Mouse (Mus musculus): Measurements from ENCODE around the gene Arhgap27.
"Not testable (repeated sequence)": the region's sequence is repeated elsewhere in the genome, so short reads cannot be mapped to it uniquely, and the experiment has no call there.

The Arhgap27 gene

GRCm38 (mm10) chr11:103363214-103364148 is at the start of gene Arhgap27:
Arhgap27 (minus strand) TSS chr11:103363692.
- peak; percentile 88 to 92 for DNase-seq

- peak; percentile 71 for DNase-seq
Measured at GRCm38 (mm10) chr11:103412950-103413423, 49.5 kb upstream of the Arhgap27 start.

- peak; percentile 96 to 97 for DNase-seq
Measured at GRCm38 (mm10) chr11:103411981-103412949, 48.8 kb upstream of the Arhgap27 start, which contains the start of gene Plekhm1. Plekhm1 (minus strand) TSS chr11:103412687.

- DNase-seq: no peak
Measured at GRCm38 (mm10) chr11:103411301-103411700, 47.8 kb upstream of the Arhgap27 start.

- no peak for DNase-seq
Measured at GRCm38 (mm10) chr11:103408880-103409279, 45.4 kb upstream of the Arhgap27 start.

GRCm38 (mm10) chr11:103407136-103407535 is 43.6 kb upstream of the Arhgap27 start:
- DNase-seq: not testable (repeated sequence)

- DNase-seq: peak; percentile 73 to 79
Measured at GRCm38 (mm10) chr11:103406551-103406950, 43.1 kb upstream of the Arhgap27 start.

GRCm38 (mm10) chr11:103405814-103406213 is 42.3 kb upstream of the Arhgap27 start:
- no peak for DNase-seq

- DNase-seq: no peak
Measured at GRCm38 (mm10) chr11:103404618-103405017, 41.1 kb upstream of the Arhgap27 start.

- peak; percentile 42 to 50 for DNase-seq
Measured at GRCm38 (mm10) chr11:103403776-103404175, 40.3 kb upstream of the Arhgap27 start.

- no peak for DNase-seq
Measured at GRCm38 (mm10) chr11:103402738-103403137, 39.2 kb upstream of the Arhgap27 start.

GRCm38 (mm10) chr11:103402198-103402597 is 38.7 kb upstream of the Arhgap27 start:
- peak; percentile 75 to 82 for DNase-seq

GRCm38 (mm10) chr11:103399986-103400385 is 36.5 kb upstream of the Arhgap27 start:
- peak; percentile 54 to 71 for DNase-seq

- peak; percentile 38 to 50 for DNase-seq
Measured at GRCm38 (mm10) chr11:103399050-103399449, 35.6 kb upstream of the Arhgap27 start.

- no peak for DNase-seq
Measured at GRCm38 (mm10) chr11:103396682-103397081, 33.2 kb upstream of the Arhgap27 start.

GRCm38 (mm10) chr11:103396236-103396635 is 32.7 kb upstream of the Arhgap27 start:
- DNase-seq: no peak

GRCm38 (mm10) chr11:103394604-103395003 is 31.1 kb upstream of the Arhgap27 start:
- no peak for DNase-seq

GRCm38 (mm10) chr11:103394025-103394424 is 30.5 kb upstream of the Arhgap27 start:
- no peak for DNase-seq

GRCm38 (mm10) chr11:103387870-103388526 is 24.5 kb upstream of the Arhgap27 start:
- DNase-seq: peak; percentile 79 to 88

GRCm38 (mm10) chr11:103386827-103387226 is 23.3 kb upstream of the Arhgap27 start:
- DNase-seq: peak; percentile 79 to 87

- peak; percentile 89 to 92 for DNase-seq
Measured at GRCm38 (mm10) chr11:103381956-103382613, 18.6 kb upstream of the Arhgap27 start.

- no peak for DNase-seq
Measured at GRCm38 (mm10) chr11:103381505-103381904, 18.0 kb upstream of the Arhgap27 start.
